Mouse (Mus musculus): ENCODE measurements around the gene Olfr59.

Gene Olfr59

DNA sequence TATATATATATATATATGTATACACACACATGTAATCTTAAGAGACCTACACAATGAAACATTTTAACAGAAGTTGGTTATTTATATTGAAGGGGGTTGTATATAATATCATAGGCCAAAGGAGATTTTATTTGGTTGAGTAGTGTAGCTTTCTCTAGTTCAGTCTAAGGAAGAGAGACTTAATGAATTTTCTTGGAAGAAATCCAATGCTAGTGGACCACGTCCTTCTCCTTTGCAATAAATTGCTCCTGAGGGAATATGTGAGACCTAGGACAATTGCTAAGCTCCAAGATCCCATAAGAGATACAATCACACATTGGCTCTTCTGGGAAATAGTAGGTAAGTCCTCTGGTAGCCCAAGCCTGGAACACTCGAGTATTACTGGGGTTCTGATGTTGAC is at the start of gene Olfr59:
TSS of gene Olfr59 (plus strand) at position 301 of the 400 bp plus-strand sequence.
- no peak for DNase-seq (ENCODE audit: low spot score)

DNA sequence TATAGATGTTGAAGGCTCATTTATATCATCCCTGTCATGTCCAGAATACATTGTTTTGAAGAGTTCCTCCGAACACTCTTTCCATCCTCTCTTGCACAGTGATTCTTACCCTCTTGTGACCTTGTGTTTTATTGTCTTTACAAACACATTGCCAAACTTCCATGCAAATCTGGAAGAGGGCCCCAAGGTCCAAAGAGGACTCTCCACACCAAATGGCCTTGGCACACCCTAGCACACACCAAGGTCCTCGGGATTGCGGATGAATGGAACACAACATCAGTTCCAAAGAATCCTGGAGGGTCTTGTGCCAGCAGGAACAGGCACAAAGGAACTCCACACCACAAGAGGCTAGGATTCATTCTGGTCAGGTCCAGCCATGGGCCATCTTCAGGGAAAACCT is 42.3 kb upstream of the Olfr59 start:
- no peak for DNase-seq (ENCODE audit: low spot score)

DNA sequence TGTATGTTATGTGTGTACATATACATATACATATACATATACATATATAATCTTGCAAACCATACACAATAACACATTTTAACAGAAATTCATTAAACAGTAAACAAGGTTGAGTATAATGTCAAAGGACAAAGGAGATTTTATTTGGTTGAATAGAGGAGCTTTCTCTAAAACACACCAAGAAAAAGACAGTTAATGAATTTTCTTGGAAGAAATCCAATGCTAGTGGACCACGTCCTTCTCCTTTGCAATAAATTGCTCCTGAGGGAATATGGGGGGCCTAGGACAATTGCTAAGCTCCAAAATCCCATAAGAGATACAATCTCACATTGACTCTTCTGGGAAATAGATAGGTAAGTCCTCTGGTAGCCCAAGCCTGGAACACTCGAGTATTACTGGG is 24.0 kb upstream of the Olfr59 start, which contains the start of gene Olfr406:
TSS of gene Olfr406 (plus strand) at position 301 of the 400 bp plus-strand sequence.
- DNase-seq (ENCODE audit: low spot score): no peak

DNA sequence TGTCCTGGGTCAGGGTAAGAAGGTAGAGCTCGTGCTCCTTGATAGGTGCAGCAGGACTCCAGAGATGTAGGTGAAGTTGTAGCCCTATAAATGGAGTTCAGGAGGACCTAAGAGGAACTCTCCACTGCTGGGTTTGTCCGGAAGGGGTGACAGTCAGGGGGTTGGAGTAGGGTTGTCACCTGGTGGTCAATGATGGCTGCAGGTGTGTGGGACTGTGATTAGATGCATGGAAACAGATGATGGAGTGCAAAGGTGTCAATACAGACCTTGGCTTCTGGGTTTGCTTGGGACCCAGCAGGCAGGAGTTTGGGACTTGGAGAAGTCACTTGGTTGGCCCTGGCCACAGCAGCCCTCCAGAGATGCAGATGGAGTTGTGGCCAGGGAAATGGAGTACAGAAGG is 3.7 kb downstream of the Olfr59 start:
- no peak for DNase-seq (ENCODE audit: low spot score)

DNA sequence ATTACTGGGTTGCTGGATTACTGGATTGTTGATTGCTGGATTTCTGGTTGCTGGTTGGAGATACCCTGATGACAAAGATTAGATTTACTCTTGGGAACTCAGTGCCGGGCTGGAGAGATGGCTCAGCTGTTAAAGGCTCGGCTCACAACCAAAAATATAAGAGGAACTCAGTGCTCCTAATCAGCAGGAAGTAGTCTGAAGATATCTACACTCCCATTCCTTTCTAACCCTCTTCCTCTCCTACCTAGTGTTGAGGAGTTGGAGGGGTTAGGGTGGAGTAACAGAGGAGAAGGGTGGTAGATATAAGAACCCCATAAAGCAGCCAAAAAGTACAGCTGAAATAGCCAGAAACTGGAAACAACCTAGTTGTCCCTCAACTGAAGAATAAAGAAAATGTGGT is 42.5 kb downstream of the Olfr59 start:
- no peak for DNase-seq (ENCODE audit: low spot score)

DNA sequence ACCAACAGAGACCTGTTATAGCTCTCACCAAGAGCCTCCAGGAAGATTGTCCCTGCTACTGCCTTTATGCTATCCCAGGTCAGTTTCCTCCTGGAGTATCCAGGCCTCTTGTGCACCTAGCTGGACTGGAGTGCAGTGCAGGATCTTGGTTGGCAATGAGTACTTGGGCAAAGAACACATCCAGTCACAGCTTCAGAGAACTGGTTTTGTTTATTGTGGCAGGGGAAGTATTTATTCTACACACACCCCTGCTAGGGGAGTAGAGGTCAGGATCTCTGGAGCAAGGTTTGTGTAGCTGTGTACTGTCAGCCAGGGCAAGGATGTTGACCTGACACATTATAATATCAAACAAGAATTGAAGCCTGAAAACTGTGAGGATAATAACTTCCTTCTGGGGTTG is 45.2 kb downstream of the Olfr59 start:
- DNase-seq (ENCODE audit: low spot score): no peak

DNA sequence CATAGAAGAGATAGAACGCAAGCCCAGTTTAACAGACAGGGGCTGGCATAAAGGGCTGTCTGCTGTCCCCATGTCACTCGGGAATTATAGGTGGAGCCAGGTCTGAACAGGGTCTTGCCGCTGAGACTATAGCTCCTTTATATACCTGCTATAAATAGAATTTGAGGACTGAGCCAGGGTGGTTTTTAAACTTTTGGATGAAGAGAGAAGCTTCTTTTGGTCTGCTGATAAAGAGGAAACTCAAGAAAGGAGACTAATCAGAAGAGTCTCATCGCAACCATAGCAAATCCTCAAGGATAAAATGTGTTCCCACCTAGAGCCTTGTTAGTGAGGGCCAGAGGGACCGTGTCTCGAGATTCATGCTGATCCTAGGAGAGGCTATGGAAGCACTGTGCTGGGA is 54.4 kb downstream of the Olfr59 start, which contains the start of gene Olfr410:
TSS of gene Olfr410 (minus strand) at position 101 of the 400 bp plus-strand sequence.
- no peak for DNase-seq (ENCODE audit: low spot score)
